Mouse (Mus musculus): ENCODE data around the gene Ifnar2.
A peak's percentile ranks its signal among the peaks of the same experiment; 100 is the strongest.

Ifnar2 gene

DNA sequence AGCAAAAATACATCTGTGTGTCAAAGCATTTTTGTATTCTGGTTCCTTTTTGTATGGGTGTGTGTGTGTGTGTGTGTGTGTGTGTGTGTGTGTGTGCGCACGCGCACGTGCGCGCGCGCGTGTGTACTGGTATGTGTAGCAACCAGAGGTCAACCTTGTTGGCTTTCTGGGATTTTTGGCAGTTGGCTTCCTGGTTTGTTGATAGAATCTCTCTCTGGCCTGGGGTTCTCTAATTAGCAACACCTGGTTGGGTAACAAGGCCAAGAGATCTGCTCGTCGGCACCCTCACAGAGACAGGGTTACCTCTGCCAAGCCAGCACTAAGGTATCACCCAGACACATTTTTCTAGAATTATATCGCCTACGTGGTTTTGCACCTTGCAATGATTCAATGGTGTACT, 13.1 kb upstream of the Ifnar2 start:
- DNase-seq = no peak

DNA sequence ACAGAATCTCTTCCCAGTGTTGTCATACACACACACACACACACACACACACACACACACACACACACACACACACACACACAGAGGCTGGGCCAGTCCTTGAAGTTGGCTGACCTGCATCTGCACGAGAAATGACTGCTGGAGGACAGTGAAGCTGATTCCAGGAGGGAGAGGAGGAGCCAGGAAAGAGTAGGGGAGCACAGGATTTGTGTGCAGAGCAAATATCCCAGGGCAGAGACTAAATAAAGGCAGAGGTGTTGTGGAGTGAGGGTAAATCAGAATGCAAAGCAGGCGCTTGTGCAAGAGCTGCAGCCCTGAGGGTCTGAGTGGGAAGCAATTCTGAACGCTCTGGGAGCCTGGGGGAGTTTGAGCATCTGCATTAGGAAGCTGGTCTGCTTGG, 12.4 kb upstream of the Ifnar2 start:
- no peak for DNase-seq

DNA sequence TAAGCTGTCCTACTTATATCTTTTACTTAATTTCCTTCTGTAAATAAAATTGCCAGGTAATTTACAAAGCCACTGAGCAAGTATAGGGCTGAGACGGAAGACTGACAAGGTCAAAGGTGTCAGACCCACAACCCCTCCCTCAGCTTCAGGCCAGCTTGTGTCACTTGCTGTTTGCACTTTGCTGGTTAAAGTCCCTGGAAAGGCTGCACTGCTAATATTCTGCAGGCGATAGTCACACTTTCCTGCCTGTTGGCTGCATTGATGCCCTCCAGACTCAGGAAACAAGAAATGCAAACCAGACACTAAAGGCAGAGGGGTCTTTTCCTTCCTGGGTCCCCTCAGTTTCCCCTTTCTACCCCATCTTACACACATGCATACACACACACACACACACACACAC, 10.6 kb upstream of the Ifnar2 start:
- no peak for DNase-seq

DNA sequence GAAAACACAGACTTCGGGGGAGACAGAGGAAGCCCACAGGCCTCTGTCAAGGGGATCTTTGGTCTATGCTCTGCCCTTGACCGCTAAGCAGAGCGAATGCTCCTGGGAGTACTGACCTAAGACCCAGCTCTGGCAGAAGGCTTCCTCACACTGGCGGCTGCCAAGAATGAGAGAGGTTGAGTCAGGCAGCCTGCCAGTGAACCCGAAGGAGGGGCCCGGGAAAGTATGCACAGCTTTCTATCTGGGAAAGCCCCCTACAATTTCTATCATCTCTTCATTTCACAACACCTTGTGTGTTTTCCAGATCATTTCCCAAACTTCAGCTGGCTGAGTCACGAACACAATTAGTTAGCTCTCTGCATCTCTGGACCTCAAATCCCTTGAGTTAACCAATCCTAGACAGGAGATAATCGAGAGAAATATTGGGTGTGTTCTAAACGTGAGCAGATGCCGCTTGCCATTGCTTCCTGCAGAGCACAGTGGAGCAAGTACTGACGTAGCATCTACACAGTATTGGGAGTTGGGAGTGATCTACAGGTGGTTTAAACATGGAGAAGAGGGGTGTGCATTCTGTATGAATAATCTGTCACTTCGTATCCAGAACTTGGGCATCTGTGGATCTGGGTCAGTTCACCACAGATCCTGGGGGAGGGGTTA, 9.8 kb upstream of the Ifnar2 start:
- peak; percentile 76 for DNase-seq

DNA sequence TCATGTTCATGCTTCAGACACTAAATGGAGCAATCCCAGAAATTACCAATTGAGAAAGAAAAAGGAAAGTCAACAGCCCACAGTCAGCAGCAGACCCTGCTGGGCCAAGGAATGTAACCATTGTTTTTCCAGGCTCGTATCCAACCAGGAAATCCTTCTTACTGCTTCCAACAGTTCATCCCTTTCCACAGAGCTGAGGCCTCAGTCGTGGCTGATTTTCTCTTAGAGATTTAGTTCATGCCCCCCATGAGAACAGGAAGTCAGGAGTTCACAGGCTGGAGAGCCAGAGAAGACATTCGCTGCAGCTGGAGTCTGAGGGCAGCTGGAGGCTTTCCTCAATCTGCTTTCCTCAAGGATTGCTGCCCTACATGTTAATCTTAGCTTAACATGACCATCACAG, 9.1 kb upstream of the Ifnar2 start:
- DNase-seq = peak; percentile 78

DNA sequence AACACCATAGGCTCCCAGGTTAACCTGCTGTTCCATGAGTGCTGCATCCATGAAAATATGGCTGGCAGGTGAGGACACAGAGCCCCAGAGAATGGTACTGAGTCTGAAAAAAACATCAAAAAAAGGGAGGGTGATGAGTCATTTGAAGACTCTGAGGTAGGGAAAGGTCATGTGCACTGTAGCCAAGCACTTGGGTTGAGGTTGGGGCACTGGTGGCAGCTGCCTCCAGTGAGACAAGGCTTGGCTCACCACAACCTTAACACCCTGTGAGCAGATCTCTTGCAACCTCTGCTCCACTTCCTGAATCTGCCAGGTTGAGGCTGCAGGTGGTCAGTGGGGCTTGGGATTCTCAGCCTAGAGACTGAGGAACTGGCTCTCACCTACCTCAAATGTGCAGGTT, 6.0 kb upstream of the Ifnar2 start:
- DNase-seq = no peak

DNA sequence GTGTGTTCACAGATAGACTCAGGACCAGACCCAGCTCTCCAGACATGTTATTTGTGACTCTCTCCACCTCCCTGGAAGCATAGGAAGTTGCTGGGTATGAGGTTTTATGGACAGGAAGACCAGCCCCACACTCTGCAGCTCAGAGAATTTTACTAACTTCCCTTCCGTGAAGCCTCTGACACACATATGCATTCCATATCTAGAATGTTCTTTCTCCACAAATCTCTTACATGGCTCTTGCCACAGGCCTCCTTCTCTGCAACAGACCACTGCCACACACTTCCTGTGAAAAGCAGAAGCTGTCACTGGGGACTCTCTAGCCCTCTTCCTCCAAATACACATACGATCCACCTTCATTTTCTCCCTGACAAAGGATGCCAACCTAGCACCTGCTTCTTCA, 5.5 kb upstream of the Ifnar2 start:
- no peak for DNase-seq

DNA sequence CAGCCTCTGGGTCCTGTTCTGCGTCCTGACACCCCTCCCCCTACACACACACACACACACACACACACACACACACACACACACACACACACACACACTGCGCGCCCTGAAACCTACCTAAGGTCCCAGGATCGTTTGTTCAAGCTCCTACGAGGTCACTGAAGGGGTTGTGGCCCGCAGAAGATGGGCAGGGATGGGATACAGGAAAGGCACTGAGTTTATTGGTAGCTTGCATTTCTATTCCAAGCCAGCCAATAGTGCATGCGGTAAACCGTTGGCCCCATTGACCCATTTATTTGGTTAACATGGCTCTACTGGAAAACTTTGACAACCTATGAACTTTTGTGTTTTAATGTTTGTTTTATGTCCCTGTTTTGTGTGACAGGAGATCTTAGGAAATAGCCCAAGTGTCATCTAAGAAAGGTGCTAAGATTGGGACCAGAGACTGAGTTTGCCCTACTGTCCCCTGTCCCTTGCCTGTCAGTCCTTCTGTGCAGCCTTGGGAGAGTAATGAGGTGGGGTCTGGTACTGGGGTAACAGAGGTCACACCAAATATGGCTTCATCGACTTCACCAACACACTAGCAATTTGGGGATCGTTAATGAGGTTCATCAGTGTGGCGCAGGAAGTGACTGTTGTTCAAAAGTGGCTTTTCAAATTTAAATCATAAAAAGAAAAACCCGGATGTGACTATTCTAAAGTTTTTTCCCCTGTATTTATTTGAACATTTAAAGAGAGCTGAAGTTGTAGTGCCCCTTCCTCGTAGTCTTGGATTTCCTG, 1.1 kb downstream of the Ifnar2 start:
- DNase-seq = no peak

DNA sequence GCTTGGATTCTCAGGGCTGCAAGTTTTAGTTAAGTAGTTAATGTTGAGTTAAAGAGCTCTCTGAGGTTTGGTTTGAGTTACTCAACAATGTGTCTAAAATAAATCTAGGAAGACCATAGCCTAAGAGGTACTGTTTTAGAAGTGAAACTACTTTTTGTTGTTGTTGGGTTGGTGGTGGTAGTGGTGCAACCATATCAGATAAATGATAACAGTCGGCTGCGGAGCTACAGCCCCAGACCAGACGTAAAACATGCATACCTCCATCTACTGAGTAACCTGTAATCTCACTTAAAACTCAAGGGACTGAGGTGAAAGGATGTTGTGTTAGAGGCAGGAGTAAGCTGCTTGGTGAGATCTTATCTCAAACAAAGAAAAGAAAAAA, 1.7 kb downstream of the Ifnar2 start:
- no peak for DNase-seq

DNA sequence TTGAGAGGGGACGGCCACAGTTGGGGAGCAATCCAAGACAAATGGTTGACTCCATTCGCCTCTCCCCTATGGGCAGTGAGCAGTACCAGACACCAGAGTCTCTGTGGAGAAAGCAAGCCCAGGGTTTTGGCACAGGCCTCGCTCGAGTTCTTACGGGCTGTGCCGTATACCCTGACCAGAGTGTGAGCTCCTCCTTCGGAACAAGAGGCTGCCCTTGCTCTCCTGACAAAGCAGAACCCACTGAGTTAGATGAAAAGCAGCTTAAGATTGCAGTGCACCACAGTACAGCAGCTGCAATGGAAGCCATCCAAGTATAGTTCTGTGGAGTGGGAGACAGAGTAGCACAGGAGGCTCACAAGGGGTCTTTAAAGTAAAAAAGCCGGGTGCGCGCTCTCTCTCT, 4.1 kb downstream of the Ifnar2 start:
- no peak for DNase-seq

DNA sequence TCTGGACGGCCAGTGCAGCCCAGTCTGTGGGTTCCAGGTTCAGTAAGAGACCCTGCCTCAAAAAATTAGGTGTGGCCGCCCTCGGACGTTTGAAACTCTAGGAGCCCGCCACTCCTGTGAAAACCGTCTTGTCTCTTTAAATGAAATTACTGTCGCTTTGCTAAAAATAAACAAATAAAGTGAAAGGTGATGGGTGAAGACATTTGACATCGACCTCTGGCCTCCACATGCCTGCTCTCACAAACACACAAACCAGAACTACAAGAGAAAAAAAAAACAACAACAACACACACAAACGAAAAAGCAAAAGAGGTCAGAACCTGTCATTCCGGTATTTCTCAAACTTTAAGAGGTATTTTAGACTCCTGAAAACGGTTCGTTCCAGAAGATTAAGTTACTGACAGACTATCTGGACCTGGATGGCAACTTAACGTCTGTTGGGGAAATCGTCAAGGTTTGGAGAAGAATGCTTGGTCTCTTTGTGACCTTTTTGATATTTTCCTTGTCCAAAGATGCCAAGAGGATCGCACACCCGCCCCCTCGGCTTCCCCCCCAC, 5.9 kb downstream of the Ifnar2 start:
- DNase-seq = no peak

DNA sequence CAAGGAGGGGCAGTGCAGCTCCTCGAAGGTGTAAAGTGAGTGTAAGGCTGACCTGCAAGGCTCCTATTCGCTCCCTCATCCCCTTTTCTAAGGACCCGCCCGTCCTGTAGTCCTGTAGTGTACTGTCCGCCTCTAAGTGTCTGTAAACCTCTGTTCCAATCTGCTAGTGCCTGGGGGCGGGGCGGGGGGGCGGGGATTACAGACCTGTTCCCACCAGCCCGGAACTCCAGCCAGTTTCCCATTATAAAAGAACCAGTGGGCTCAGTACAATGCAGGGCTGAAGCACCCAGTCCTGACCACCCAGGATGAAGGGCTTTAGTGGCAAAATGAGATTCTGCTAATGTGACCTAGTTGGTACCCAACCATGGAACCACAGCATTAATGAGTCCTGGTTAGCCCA, 6.4 kb downstream of the Ifnar2 start:
- DNase-seq = no peak

DNA sequence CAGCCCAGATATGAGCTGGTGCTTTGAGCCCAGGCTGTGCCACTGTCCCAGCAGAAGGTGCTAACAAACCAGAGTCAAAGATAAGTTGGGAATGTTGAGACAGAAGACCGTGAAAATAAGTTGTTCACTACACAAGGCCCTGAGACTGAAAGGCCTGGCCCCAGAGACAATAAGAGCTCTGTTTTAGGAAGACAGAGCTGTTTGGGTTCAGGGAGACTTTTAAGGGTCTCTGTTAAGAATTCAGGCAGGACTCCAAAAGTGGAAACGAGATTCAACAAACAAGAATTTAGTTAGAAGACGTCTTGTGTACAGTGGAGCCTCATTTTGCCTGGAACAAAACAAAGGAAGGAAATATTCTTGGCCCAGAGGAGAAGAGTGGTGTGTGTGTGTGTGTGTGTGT, 6.8 kb downstream of the Ifnar2 start:
- no peak for DNase-seq

DNA sequence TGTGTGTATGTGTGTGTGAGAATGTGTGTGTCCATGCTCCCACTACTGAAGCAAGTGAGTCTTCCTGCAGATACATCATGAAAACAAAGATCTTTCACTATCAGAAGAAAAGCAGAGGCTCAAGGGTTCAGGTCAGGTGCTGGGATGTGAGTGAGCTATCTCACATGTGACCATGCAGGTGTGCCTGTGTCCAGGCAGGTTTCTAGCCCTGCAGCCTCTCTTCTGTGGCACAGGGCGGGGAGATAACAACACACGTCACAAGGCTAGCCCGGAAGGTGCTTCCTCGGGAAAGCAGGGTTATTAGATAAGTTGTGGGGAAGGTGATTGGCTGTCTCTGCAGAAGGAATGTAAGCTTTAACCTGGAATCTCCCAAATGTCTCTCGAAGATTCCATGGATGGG, 7.6 kb downstream of the Ifnar2 start:
- DNase-seq = no peak

DNA sequence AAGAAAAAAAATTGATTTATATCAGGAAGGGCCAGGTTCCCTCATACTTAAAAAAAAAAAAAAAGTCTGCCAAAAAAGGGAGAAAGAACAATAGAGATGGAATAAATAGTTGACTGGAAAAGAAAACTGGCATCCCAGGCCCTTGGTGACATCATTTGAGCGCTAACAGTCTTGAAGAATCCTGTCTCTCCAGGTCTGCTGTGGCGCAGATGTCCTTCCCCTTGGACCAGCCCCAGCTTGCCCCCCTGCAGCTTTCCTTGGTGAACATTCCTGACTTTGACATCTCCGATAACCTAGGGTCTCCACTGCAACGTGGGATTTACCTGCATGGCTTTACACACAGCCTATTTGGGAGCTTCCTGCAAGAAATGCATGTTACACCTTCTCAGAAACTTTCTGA, 9.0 kb downstream of the Ifnar2 start:
- no peak for DNase-seq

DNA sequence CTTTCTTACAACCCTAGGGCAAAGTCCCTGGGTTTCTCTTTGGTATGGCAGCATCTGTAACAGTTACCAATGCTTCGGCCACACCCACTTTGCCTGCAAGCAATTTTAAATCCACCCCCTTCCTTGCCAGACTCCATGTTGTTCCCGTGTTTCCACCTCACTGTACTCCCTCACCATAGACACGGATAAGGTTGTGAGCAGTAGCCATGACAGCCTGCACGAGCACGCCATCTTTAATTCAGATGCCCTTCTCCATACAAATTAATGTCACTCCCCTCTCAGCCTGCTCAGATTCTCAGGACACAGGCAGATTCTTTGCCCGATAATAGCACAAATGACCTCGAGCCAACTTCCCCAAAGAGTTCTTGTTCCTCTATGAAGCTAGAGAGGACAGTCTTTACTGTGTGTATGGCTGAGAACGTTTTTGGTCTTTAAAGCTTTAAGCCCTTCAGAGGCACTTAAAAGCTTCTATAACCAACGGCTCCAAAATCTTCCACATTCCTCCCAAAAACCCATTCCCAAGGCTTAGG, 9.7 kb downstream of the Ifnar2 start:
- no peak for DNase-seq

DNA sequence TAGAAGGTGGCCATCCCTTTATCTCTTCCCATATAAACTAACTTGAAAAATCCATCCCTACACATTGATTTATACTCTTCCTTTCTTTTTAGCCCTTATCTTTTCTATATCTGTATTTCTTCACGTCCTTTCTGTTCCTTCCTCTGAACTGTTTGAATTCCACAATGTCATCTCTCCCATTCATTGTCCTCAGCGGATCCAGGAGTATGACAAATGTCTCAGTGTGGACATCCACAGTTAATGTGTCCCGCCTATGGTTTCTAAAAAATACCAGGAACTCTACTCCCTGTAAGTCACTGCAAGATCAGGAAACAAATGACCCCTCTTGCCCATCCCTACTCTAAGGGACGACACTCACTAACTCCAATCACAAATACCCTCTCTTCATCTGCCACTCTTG, 11.6 kb downstream of the Ifnar2 start:
- DNase-seq = no peak

DNA sequence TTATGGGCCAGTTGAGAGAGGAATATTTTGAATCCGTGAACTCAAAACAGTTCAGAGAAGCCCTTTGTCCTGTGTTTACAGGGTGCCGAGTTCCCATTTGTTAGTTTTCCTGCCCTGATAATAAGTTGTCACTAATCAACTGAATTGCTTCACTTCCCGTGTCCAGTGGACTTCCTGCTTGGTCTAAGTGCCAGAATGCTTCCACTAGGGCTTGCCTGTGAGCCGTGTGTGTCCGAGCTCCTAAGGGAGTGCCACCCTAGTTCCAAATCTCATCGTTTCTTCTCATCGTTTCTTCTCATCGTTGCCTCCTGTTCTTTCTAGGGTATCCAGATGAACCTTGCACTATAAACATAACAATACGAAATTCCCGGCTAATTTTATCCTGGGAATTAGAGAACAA, 13.0 kb downstream of the Ifnar2 start:
- DNase-seq = peak; percentile 67

DNA sequence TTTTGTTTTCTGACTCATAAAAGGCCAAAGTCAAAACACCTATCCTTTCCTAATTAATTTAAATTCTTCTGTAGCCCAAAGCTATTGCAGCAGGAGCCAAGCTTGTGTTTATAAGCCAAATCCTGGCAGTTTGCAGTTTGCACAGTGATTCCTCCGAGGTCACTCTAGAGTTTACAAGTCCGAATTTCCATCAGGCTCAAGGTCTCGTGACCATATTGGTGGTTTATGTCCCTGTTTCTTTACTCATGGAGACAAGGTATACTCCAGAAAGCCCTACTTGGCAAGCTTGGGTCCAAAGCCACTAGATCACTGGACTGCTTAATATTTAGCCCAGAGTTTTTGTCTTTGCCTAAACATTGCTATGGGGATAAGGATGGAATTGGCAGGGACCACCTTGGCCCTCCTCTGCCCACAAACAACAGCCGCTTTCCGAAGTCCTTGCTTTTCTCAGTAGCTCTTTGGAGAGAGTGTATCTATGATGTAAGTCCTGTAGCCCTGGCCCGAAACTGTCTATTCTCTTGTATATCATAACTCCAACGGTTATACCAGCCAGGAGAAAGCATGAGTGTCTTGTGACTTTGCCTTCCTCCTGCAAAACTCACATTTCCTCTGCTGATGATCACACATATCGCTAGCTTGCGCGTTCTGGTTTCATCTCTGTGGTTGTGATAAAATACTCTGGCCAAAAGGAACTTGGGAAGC, 14.0 kb downstream of the Ifnar2 start:
- DNase-seq = no peak

DNA sequence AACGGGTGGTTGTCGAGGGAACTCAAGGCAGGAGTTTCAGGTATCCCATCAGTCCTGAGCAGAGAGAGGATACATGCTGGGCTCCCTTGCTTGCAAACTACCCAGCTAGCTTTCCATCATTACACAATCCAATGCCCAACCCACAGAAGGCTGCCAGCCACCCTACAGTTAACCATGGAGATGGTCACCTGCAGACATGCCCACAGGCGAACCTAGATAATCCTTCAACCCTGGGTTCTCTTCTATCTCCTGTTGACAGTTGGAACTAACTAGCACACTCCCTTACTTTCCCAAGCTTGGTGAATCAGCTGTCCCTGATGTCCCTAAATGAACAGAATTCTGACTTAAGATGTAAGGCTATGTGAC, 14.5 kb downstream of the Ifnar2 start:
- no peak for DNase-seq

DNA sequence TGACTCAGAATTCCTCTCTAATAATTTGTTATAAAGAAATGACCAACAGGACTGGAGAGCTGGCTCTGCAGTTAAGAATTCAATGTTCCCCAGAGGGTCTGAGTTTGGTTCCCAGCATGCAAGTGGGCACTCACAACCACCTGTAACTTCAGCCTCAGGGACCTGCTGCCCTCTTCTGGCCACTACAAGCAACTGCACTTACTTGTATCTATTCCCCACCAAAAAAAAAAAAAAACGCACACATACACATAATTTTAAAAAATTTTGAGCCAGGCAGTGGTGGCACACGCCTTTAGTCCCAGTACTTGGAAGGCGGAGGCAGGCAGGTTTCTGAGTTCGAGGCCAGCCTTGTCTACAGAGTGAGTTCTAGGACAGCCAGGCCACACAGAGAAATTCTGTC, 17.5 kb downstream of the Ifnar2 start:
- no peak for DNase-seq

DNA sequence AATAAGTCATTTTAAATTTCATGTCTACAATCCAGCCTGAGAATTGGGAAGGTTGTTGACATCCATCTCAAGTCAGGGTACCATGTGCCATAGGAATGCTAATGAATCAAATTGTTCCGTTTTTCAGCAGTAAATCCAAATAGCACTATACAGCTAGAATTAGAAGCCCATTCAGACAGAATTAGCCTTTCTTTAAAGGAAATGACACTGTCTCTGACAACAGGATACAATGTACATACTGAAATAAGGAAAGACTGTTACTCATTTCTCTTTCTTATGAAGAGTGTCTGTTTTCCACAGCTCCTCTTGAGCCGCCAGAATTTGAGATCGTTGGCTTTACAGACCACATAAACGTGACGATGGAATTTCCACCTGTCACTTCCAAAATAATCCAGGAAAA, 18.8 kb downstream of the Ifnar2 start, which contains the start of gene Gm21970:
Gene Gm21970, plus strand, starts transcription at position 301 of the 400 bp plus-strand sequence.
- no peak for DNase-seq

DNA sequence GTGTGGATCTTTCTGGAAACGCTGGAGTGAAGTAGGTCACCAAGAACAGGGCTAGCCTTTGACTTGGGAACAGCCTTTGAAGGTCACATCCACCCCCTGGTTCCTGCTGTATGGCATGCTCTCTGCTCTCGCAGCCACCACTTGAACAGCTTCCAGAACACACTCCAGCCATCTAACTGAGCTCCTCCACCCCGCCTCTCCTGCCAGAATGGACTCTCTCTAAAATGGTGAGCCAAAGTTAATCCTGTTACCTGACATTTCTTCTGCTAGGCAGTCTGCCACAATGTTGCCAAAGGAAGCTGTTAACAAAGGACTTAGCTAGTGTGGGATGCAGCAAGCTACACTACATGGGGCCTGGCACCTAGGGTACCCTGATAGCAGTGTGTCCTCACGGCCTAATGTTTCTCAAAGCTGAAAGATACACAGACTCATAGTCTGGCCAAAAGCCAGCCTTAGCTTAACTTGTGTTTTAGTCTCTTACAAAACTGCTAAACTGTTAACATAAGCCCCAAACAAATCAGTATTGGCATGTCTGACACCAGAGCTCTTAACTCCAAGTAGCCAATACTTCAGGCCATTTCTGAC, 22.3 kb downstream of the Ifnar2 start:
- DNase-seq = no peak

Data from kidney, adult 11 months (tissue).